9 mouse cellular contexts compared by ENCODE assay signal in the genomic region with DNA sequence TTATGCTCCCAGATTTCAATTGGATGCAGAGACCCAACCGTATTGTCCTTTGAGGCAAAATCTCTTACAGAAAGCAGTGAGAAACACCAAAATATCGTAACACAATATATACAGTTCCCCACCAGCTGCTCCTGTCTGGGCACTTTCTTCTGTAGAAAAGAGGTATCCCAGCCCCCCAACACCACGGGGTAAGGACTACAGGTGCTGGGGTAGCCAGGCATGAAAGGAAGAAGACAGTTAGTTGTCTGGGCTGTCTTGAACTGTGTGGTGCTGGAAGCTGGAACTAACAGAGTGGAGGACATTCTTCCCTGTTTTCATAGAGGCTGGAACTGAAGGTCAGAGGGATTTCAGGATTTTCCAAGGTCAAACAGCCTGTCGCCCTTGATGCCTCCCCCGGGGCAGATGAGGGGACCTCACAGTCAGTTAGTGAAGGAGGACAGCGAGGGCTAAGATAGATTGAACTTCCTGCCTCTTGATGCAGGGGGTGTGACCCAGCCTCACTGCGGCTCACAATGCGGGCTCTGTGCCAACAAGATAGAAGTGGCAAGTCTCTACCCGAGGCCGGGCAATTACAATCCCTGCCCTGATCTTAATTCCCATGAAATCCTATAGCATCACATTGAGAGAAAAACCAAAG.
A peak's percentile ranks its signal among the peaks of the same experiment; 100 is the strongest.
DNase-seq lines count a peak whose midpoint lies in the region; ATAC-seq lines count a peak whose summit lies in the region.
"Had no signal": no experiment of that assay in that cellular context is flagged by ENCODE, and none has a peak within 500 bp of the region (broad histone marks: within the 10 kb centered on the region; RNA-seq: fewer than 3 reads in every experiment).

No protein-coding gene starts in this region.

- peak; percentile 62 for DNase-seq in retina, postnatal 1 day
- DNase-seq in retina, embryonic 14.5 days (ENCODE audit: low spot score): no peak
- peak; percentile 53 to 56 for DNase-seq in cerebellum, postnatal 10 days
- DNase-seq in lung, postnatal 10 days: peak; percentile 75
- DNase-seq in thymus, adult 18-20 months: peak; percentile 46 to 62
- no peak for DNase-seq in frontal cortex, adult 2 months (ENCODE audit: extremely low spot score in 1 of 2, low spot score in 1 of 2)
- DNase-seq in layer of hippocampus, postnatal 10 days (ENCODE audit: low spot score in 2 of 2): no peak

- WGBS in hindbrain, embryonic 13.5 days: 62% methylated on average over 10 of the region's 10 CpGs

- peak; percentile 55 for ATAC-seq in hindbrain, embryonic 13.5 days (ENCODE audit: low FRiP score)

- no peak overlapping the region for H3K9ac ChIP-seq in hindbrain, embryonic 13.5 days

- no peaks in the 10 kb centered on the region for H3K9me3 ChIP-seq in hindbrain, embryonic 13.5 days

- H3K4me2 ChIP-seq in hindbrain, embryonic 13.5 days: no peak overlapping the region

- H3K4me3 ChIP-seq in hindbrain, embryonic 13.5 days: no peak overlapping the region

- H3K36me3 ChIP-seq in hindbrain, embryonic 13.5 days: no peaks in the 10 kb centered on the region

- H3K27me3 ChIP-seq in hindbrain, embryonic 13.5 days: no peaks in the 10 kb centered on the region

- peak overlapping the region; percentile 68 for H3K27ac ChIP-seq in hindbrain, embryonic 13.5 days
- H3K27ac ChIP-seq: macrophage had no signal

- peaks cover 24% of the 10 kb centered on the region for H3K4me1 ChIP-seq in hindbrain, embryonic 13.5 days (replicated peaks)

Comparison
In these comparisons a context has a peak if more than half of its experiments do, and no peak if none do; other contexts are left out.
1. DNase-seq: peak in retina, postnatal 1 day (single experiment), cerebellum, postnatal 10 days (2 of 2), lung, postnatal 10 days (single experiment) and thymus, adult 18-20 months (2 of 2); none in retina, embryonic 14.5 days (single experiment), frontal cortex, adult 2 months (0 of 2) and layer of hippocampus, postnatal 10 days (0 of 2).